Comparison of ENCODE assay signal across 7 mouse cellular contexts in genomic region chr10:83906751-83907150, GRCm38 (mm10).
DNase-seq lines count a peak whose midpoint lies in the region; ATAC-seq and TF ChIP-seq lines count a peak whose summit lies in the region.

No protein-coding gene starts in this region.

- no peak overlapping the region for H3K4me2 ChIP-seq in lung, embryonic 16.5 days (ENCODE audit: low read depth, low read length)
- H3K4me2 ChIP-seq in forebrain, embryonic 11.5 days (ENCODE audit: low read depth, low read length, severe bottlenecking) = no peak overlapping the region

- WGBS in lung, embryonic 16.5 days = 57% methylated on average over 8 of the region's 8 CpGs
- WGBS in forebrain, embryonic 11.5 days = 44% methylated on average over 8 of the region's 8 CpGs

- peak; percentile 49; the same call in 1 of the 2 replicates for ATAC-seq in lung, embryonic 16.5 days (ENCODE audit: low read depth)
- peak; percentile 58 for ATAC-seq in forebrain, embryonic 11.5 days (replicated peaks; ENCODE audit: low FRiP score)

- DNase-seq in lung, postnatal 25 days (ENCODE audit: low spot score) = no peak
- no peak for DNase-seq in forebrain, embryonic 11.5 days (ENCODE audit: low spot score)
- peak; percentile 12 for DNase-seq in heart, postnatal 4 days
- peak; percentile 5 for DNase-seq in right cerebral cortex, postnatal 14 days
- DNase-seq in gastrocnemius, adult 2 months = no peak
- DNase-seq in adrenal gland, postnatal 10 days = no peak

- intact Hi-C loops in gastrocnemius, adult 2 months (cut with DNase I) = loop anchor here (10.0 kb wide), 1 partner anchor 1148 kb away; no protein-coding TSS in a partner anchor

- H3K27me3 ChIP-seq in lung, embryonic 16.5 days (ENCODE audit: control insufficient read depth, insufficient read depth, low read depth, low read length) = no peaks in the 10 kb centered on the region
- no peaks in the 10 kb centered on the region for H3K27me3 ChIP-seq in forebrain, embryonic 11.5 days (ENCODE audit: control insufficient read depth, insufficient read depth, low read length)

- no peak overlapping the region for H3K4me3 ChIP-seq in lung, embryonic 16.5 days (ENCODE audit: low read length)
- no peak overlapping the region for H3K4me3 ChIP-seq in forebrain, embryonic 11.5 days (ENCODE audit: low read depth, low read length)
- no peak overlapping the region for H3K4me3 ChIP-seq in gastrocnemius, adult 2 months

- no peak overlapping the region for H3K9ac ChIP-seq in lung, embryonic 16.5 days (ENCODE audit: low read length)
- H3K9ac ChIP-seq in forebrain, embryonic 11.5 days (ENCODE audit: low read length) = no peak overlapping the region

- 0 out of 2 replicates have a peak overlapping the region, but pooled peaks have one; percentile 1 for H3K27ac ChIP-seq in lung, embryonic 16.5 days (ENCODE audit: low read length)
- H3K27ac ChIP-seq in forebrain, embryonic 11.5 days (ENCODE audit: low read depth, low read length) = no peak overlapping the region
- H3K27ac ChIP-seq in gastrocnemius, adult 2 months = no peak overlapping the region

- no peaks in the 10 kb centered on the region for H3K9me3 ChIP-seq in lung, embryonic 16.5 days (ENCODE audit: control insufficient read depth, low read length)
- no peaks in the 10 kb centered on the region for H3K9me3 ChIP-seq in forebrain, embryonic 11.5 days (ENCODE audit: control insufficient read depth, low read length)

- H3K4me1 ChIP-seq in lung, embryonic 16.5 days (replicated peaks; ENCODE audit: control insufficient read depth, insufficient read depth, low read length) = no peaks in the 10 kb centered on the region
- H3K4me1 ChIP-seq in forebrain, embryonic 11.5 days (replicated peaks; ENCODE audit: control insufficient read depth, insufficient read depth, low read length) = 0 out of 2 replicates have a peak, but pooled peaks cover 2% of the 10 kb centered on the region

- TF ChIP-seq CTCF in gastrocnemius, adult 2 months (IDR thresholded peaks at IDR 0.05) = no peak

- no peaks in the 10 kb centered on the region for H3K36me3 ChIP-seq in lung, embryonic 16.5 days (ENCODE audit: control insufficient read depth, insufficient read depth, low read length)
- no peaks in the 10 kb centered on the region for H3K36me3 ChIP-seq in forebrain, embryonic 11.5 days (ENCODE audit: control insufficient read depth, insufficient read depth, low read length)

Comparison
In these comparisons a context has a peak if more than half of its experiments do, and no peak if none do; other contexts are left out.
1. DNase-seq: peak in heart, postnatal 4 days (single experiment) and right cerebral cortex, postnatal 14 days (single experiment); none in lung, postnatal 25 days (single experiment), forebrain, embryonic 11.5 days (single experiment), gastrocnemius, adult 2 months (single experiment) and adrenal gland, postnatal 10 days (single experiment).